In the genomic region with DNA sequence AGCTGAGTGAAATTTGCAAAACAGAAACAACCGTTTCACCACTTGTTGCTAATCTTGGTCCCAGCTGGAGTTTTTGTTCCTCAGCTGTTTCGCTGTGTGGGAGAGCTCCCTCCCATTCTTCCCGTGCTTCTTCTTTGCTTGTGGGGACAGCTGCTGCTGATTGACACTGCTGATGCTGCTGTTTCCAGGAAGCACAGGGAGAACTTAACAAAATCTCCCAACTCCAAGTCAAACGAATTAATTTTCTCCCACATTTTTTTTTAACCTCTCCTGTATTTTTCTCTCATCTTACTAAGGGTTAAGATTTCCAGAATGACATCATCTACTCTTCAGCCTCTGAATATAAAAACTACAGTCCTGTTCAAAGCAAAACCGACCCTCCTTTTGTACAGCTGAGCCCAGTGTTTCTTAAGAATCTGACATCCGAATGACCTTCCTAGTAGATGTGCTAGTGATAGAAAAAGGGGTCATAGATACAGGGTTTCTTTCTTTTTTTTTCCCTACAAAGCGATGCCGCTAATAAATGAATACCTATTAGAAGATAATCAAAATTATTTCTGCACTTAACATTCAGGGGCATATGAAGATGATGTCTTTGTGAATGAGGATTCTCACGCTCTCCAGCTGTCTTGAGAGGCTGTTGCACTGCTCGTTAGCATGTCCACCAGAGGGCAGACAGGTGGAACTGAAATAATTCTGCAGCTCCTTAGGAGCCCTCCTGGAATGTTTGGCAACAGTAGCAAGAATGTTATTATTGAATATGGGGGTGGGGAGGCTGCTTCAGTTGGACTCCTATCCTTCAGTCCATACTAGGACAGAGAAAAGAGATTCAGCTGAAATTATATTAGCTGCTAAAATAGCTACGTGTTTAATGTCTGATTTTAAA, we compare ENCODE assay signal across 9 mouse cellular contexts.
DNase-seq lines count a peak whose midpoint lies in the region; ATAC-seq and TF ChIP-seq lines count a peak whose summit lies in the region.
"Had no signal": no experiment of that assay in that cellular context is flagged by ENCODE, and none has a peak within 500 bp of the region (broad histone marks: within the 10 kb centered on the region; RNA-seq: fewer than 3 reads in every experiment).

No protein-coding gene starts in this region.

- peaks cover 13% of the 10 kb centered on the region for H3K4me1 ChIP-seq in forebrain, embryonic 16.5 days (replicated peaks; ENCODE audit: control insufficient read depth, insufficient read depth, low read length)
- H3K4me1 ChIP-seq in hindbrain, postnatal 0 days (ENCODE audit: insufficient read depth, low read length), result 0 out of 2 replicates have a peak, but pooled peaks cover 9% of the 10 kb centered on the region
- H3K4me1 ChIP-seq in midbrain, postnatal 0 days (ENCODE audit: insufficient read depth, low read length), result peaks cover 6% of the 10 kb centered on the region; the same call in 1 of the 2 replicates

- H3K36me3 ChIP-seq in forebrain, embryonic 16.5 days (ENCODE audit: control insufficient read depth, insufficient read depth), result no peaks in the 10 kb centered on the region
- H3K36me3 ChIP-seq in hindbrain, postnatal 0 days (ENCODE audit: insufficient read depth, low read length), result no peaks in the 10 kb centered on the region
- no peaks in the 10 kb centered on the region for H3K36me3 ChIP-seq in midbrain, postnatal 0 days (ENCODE audit: insufficient read depth, low read length)

- WGBS in forebrain, embryonic 16.5 days, result 13% methylated on average over 11 of the region's 11 CpGs
- 10% methylated on average over 11 of the region's 11 CpGs for WGBS in hindbrain, postnatal 0 days
- 12% methylated on average over 11 of the region's 11 CpGs for WGBS in midbrain, postnatal 0 days

- DNase-seq in ES-CJ7 (ENCODE audit: low read depth, low spot score), result peak; percentile 64
- DNase-seq in brain, embryonic 14.5 days (ENCODE audit: low read depth), result peak; percentile 83
- DNase-seq in hindbrain, postnatal 0 days (ENCODE audit: low spot score), result peak; percentile 83
- peak; percentile 35 to 57 for DNase-seq in left cerebral cortex, postnatal 25 days (ENCODE audit: low spot score in 2 of 2)
- peak; percentile 79 for DNase-seq in midbrain, postnatal 0 days (ENCODE audit: low spot score)
- peak; percentile 4 for DNase-seq in yolk sac, embryonic 10.5 days (ENCODE audit: low spot score)
- DNase-seq in natural killer cell, adult 2 months (ENCODE audit: low spot score in 2 of 2), result no peak

- no peak overlapping the region for H3K4me3 ChIP-seq in forebrain, embryonic 16.5 days (replicated peaks; ENCODE audit: low read length)
- 0 out of 2 replicates have a peak overlapping the region, but pooled peaks have one; percentile 7 for H3K4me3 ChIP-seq in hindbrain, postnatal 0 days (ENCODE audit: low read length)
- no peak overlapping the region for H3K4me3 ChIP-seq in midbrain, postnatal 0 days (ENCODE audit: low read depth, low read length)
- H3K4me3 ChIP-seq: erythroblast, embryonic 14.5 days had no signal

- intact Hi-C loops in left cerebral cortex, postnatal 25 days (cut with DNase I), result loop anchor here (10.0 kb wide), 2 partner anchors 495 to 545 kb away; a partner anchor contains a TSS

- H3K27ac ChIP-seq in forebrain, embryonic 16.5 days (ENCODE audit: low read length), result no peak overlapping the region
- peak overlapping the region; percentile 51; the same call in 1 of the 2 replicates for H3K27ac ChIP-seq in hindbrain, postnatal 0 days
- H3K27ac ChIP-seq in midbrain, postnatal 0 days (ENCODE audit: low read depth, low read length), result 0 out of 2 replicates have a peak overlapping the region, but pooled peaks have one; percentile 26

- peak overlapping the region; percentile 24; the same call in 1 of the 2 replicates for H3K4me2 ChIP-seq in forebrain, embryonic 16.5 days (ENCODE audit: low read length)
- H3K4me2 ChIP-seq in hindbrain, postnatal 0 days (ENCODE audit: low read depth, low read length), result peak overlapping the region; percentile 41
- H3K4me2 ChIP-seq in midbrain, postnatal 0 days (ENCODE audit: low read depth, low read length, poor library complexity, severe bottlenecking), result peak overlapping the region; percentile 18; the same call in 1 of the 2 replicates

- H3K9ac ChIP-seq in forebrain, embryonic 16.5 days (replicated peaks; ENCODE audit: low read depth, low read length), result no peak overlapping the region
- H3K9ac ChIP-seq in hindbrain, postnatal 0 days (replicated peaks; ENCODE audit: low read length), result no peak overlapping the region
- no peak overlapping the region for H3K9ac ChIP-seq in midbrain, postnatal 0 days (replicated peaks; ENCODE audit: low read length, poor library complexity, severe bottlenecking)

- TF ChIP-seq CTCF in brain, embryonic 14.5 days (IDR thresholded peaks at IDR 0.05; ENCODE audit: borderline replicate concordance, extremely low read depth, insufficient read depth, insufficient read length), result peak; percentile 62; the same call in 1 of the 2 replicates
- peak; percentile 83 for TF ChIP-seq CTCF in hindbrain, postnatal 0 days (IDR thresholded peaks at IDR 0.05; ENCODE audit: low read depth)
- peak; percentile 83 for TF ChIP-seq CTCF in midbrain, postnatal 0 days (IDR thresholded peaks at IDR 0.05)

- no peaks in the 10 kb centered on the region for H3K27me3 ChIP-seq in forebrain, embryonic 16.5 days (replicated peaks; ENCODE audit: control insufficient read depth, insufficient read depth, low read length)
- H3K27me3 ChIP-seq in hindbrain, postnatal 0 days (ENCODE audit: insufficient read depth, low read length), result no peaks in the 10 kb centered on the region
- no peaks in the 10 kb centered on the region for H3K27me3 ChIP-seq in midbrain, postnatal 0 days (ENCODE audit: insufficient read depth, low read length)

- peaks cover 3% of the 10 kb centered on the region; the same call in 1 of the 2 replicates for H3K9me3 ChIP-seq in forebrain, embryonic 16.5 days (ENCODE audit: control insufficient read depth, low read length)
- H3K9me3 ChIP-seq in hindbrain, postnatal 0 days (ENCODE audit: low read length), result no peaks in the 10 kb centered on the region
- H3K9me3 ChIP-seq in midbrain, postnatal 0 days (ENCODE audit: low read length), result no peaks in the 10 kb centered on the region

- no peak for TF ChIP-seq POLR2A in brain, embryonic 14.5 days (IDR thresholded peaks at IDR 0.05; ENCODE audit: borderline replicate concordance, extremely low read depth, insufficient read depth, insufficient read length, poor library complexity, severe bottlenecking)

- peak; percentile 80 for ATAC-seq in forebrain, embryonic 16.5 days
- peak; percentile 84 for ATAC-seq in hindbrain, postnatal 0 days
- no peak for ATAC-seq in midbrain, postnatal 0 days (ENCODE audit: low FRiP score)

Comparison
In these comparisons a context has a peak if more than half of its experiments do, and no peak if none do; other contexts are left out.
1. DNase-seq: peak in ES-CJ7 (single experiment), brain, embryonic 14.5 days (single experiment), hindbrain, postnatal 0 days (single experiment), left cerebral cortex, postnatal 25 days (2 of 2), midbrain, postnatal 0 days (single experiment) and yolk sac, embryonic 10.5 days (single experiment); none in natural killer cell, adult 2 months (0 of 2).
2. Peak in every context shown above with its lines, with median percentiles within 50 percentile points of each other: CTCF ChIP-seq and H3K4me2 ChIP-seq.